Mouse (Mus musculus) intestine, embryonic 16.5 days (tissue): ENCODE measurements at regions not wholly inside any gene's neighbourhood (a gene's known extent, or its start where the extent isn't known, plus 50 kb on each side); places are given as distances from the start of the nearest gene placed in this dataset.

Experiments
- ATAC-seq: fragments of 200-750 bp; cut with Nextera tagmentation; 2 replicates; pipeline ENCODE4 v1.8.0; 2017; ENCODE audit warnings: moderate TSS enrichment, moderate library complexity
- H3K27ac ChIP-seq: fragments of 300-500 bp; sonication (generic); 2 replicates; pipeline ENCODE4 v1.5.1; 2014; ENCODE audit warnings: mild to moderate bottlenecking, low read length
- H3K27me3 ChIP-seq: fragments of 300-500 bp; sonication (generic); replicated peaks from 2 replicates; pipeline ENCODE4 v1.6.1; 2014; ENCODE audit warnings: low read length, control low read depth, mixed read lengths; ENCODE audit not compliant: control insufficient read depth, insufficient read depth
- H3K36me3 ChIP-seq: fragments of 300-500 bp; sonication (generic); 2 replicates; pipeline ENCODE4 v1.6.1; 2014; ENCODE audit warnings: low read length, control low read depth; ENCODE audit not compliant: control insufficient read depth, insufficient read depth
- H3K4me1 ChIP-seq: fragments of 300-500 bp; sonication (generic); 2 replicates; pipeline ENCODE4 v1.6.1; 2014; ENCODE audit warnings: low read length, control low read depth, mixed read lengths; ENCODE audit not compliant: control insufficient read depth, insufficient read depth
- H3K4me2 ChIP-seq: fragments of 300-500 bp; sonication (generic); 2 replicates; pipeline ENCODE4 v1.6.1; 2014; ENCODE audit warnings: low read depth, low read length, control low read depth
- H3K4me3 ChIP-seq: fragments of 300-500 bp; sonication (generic); 2 replicates; pipeline ENCODE4 v1.5.1; 2014; ENCODE audit warnings: mild to moderate bottlenecking, low read length
- H3K9ac ChIP-seq: fragments of 300-500 bp; sonication (generic); 2 replicates; pipeline ENCODE4 v1.6.1; 2014; ENCODE audit warnings: low read depth, low read length
- H3K9me3 ChIP-seq: fragments of 300-500 bp; sonication (generic); 2 replicates; pipeline ENCODE4 v1.6.1; 2016; ENCODE audit warnings: low read length, control low read depth; ENCODE audit not compliant: control insufficient read depth
- WGBS: fragments of 180-500 bp; shearing (Covaris S2); extraction: QIAGEN DNeasy Blood & Tissue Kit; methylation state at CpG from one replicate; pipeline ENCODE4 v1.1.7; 2014; 5-methylcytosine and 5-hydroxymethylcytosine counted together

DNA sequence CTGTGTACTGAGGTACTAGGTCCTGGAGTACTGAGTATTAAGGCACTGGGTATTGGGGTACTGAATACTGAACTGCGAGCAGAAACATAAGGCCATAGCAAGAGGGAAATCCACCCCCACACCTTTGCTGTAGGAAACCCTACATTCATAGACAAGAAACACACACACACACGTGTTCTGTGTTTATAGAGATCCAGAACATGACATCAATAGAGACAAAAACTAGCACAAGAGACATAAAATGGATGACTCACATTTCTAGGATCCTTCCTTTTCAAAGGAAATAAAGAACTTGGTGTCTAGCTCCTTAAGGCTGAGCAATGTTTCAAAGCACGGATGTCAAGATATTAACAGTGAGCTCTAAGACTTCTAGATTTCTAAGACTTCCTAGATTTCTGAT lies 49.9 kb upstream of the Nepro start:
- H3K4me1 ChIP-seq: peaks cover 7% of the 10 kb centered on the region; the same call in 1 of the 2 replicates
- no peaks in the 10 kb centered on the region for H3K36me3 ChIP-seq
- H3K9me3 ChIP-seq: no peaks in the 10 kb centered on the region
- WGBS: 82% methylated on average over 3 of the region's 3 CpGs
- H3K27me3 ChIP-seq: no peaks in the 10 kb centered on the region
- no peak for ATAC-seq
- no peak overlapping the region for H3K27ac ChIP-seq
- no peak overlapping the region for H3K9ac ChIP-seq
- no peak overlapping the region for H3K4me2 ChIP-seq
- no peak overlapping the region for H3K4me3 ChIP-seq

DNA sequence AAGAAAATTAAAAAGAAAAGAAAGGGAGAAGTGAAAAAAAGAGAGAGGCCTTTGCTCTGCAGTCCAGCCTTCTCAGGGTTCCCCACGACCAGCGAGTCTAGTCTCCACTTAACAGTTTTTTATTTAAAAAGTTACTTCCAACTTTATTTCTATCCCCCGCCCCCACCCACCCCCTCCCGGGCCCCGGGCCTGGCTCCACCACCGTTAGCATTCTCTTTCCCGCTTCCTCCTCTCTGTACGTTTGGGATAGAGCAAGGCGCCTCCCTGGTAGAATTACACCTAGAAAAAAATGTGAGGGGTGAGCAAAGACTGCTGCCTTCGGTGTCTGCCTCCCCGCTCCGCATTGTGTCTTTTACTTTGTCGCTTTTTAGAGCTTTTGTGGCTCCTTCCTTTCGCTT lies 51.7 kb upstream of the Nepro start:
- ATAC-seq: peak; percentile 55
- H3K27me3 ChIP-seq: no peaks in the 10 kb centered on the region
- no peaks in the 10 kb centered on the region for H3K9me3 ChIP-seq
- H3K9ac ChIP-seq: peak overlapping the region; percentile 53; the same call in 1 of the 2 replicates
- H3K4me3 ChIP-seq: peak overlapping the region; percentile 15; the same call in 1 of the 2 replicates
- H3K36me3 ChIP-seq: no peaks in the 10 kb centered on the region
- H3K27ac ChIP-seq: 0 out of 2 replicates have a peak overlapping the region, but pooled peaks have one; percentile 10
- WGBS: 12% methylated on average over 14 of the region's 14 CpGs
- H3K4me1 ChIP-seq: peaks cover 7% of the 10 kb centered on the region; the same call in 1 of the 2 replicates
- peak overlapping the region; percentile 44 for H3K4me2 ChIP-seq

DNA sequence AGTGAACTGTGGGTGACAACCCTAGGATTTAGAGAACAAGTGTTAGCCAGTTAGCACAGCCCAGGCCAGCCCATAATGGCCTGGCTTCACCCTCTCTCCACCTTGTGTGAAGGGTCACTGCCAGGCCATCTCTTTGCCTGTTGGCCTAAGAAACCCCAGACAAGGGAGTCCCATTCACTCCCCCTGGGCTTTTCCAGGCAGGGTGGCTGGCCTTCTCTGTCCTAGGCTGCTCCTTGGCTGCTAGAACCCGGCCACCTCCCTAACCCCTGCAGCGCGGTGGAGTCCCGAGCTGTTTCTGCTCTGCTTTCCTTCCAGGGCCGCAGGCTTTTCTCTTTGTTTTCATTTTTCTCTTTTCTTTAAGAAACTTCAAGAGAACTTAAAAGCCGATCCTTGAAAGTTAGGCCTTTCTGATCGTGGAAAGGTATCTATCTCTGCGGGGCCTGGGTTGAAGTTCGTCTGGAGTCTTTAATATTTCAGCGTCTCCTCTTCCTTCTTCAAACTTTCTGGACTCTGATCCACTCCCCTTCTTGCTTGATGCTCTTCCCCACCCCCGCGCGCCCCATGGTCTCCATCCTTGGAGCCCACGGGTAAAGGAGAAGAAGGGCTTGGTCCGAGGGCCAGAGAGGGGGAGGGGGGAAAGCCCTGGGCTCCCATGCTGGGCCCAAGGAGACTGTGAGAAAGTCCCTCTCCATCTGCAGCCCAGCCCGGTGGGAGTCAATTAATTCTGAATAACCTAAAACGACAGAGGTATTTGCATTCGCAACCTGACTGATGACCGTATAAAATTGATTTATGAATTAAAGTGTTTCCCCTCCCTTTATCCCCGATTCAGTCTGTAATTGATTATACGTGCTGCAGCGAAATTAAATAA lies 52.3 kb upstream of the Nepro start:
- ATAC-seq: no peak

GRCm38 (mm10) chr16:44668061-44668460 lies 56.0 kb upstream of the Nepro start:
- Histone ChIP-seq H3K4me2 (no peak overlapping the region), H3K9ac (no peak overlapping the region)

More for the DNA sequence above, 52.3 kb upstream of the Nepro start:
- no peaks in the 10 kb centered on the region for H3K36me3 ChIP-seq
- H3K9me3 ChIP-seq: no peaks in the 10 kb centered on the region
- H3K4me1 ChIP-seq: peaks cover 8% of the 10 kb centered on the region; the same call in 1 of the 2 replicates
- H3K27ac ChIP-seq: 0 out of 2 replicates have a peak overlapping the region, but pooled peaks have one; percentile 36
- peak overlapping the region; percentile 34; the same call in 1 of the 2 replicates for H3K9ac ChIP-seq
- WGBS: 32% methylated on average over 22 of the region's 22 CpGs
- no peak overlapping the region for H3K4me3 ChIP-seq
- peak overlapping the region; percentile 44; the same call in 1 of the 2 replicates for H3K4me2 ChIP-seq
- H3K27me3 ChIP-seq: no peaks in the 10 kb centered on the region

GRCm38 (mm10) chr16:44667118-44667517 lies 57.0 kb upstream of the Nepro start:
- 51% methylated on average over 6 of the region's 6 CpGs for WGBS
- H3K9me3 ChIP-seq: no peaks in the 10 kb centered on the region

More at GRCm38 (mm10) chr16:44668061-44668460, 56.0 kb upstream of the Nepro start:
- no peaks in the 10 kb centered on the region for H3K27me3 ChIP-seq
- no peak overlapping the region for H3K27ac ChIP-seq
- no peak for ATAC-seq
- H3K4me3 ChIP-seq: no peak overlapping the region
- no peaks in the 10 kb centered on the region for H3K9me3 ChIP-seq
- peaks cover 21% of the 10 kb centered on the region for H3K4me1 ChIP-seq
- 87% methylated on average over 6 of the region's 6 CpGs for WGBS
- H3K36me3 ChIP-seq: no peaks in the 10 kb centered on the region

GRCm38 (mm10) chr16:44666431-44666997 lies 57.6 kb upstream of the Nepro start:
- peak; percentile 91 for ATAC-seq
- H3K27me3 ChIP-seq: no peaks in the 10 kb centered on the region
- H3K36me3 ChIP-seq: no peaks in the 10 kb centered on the region
- no peak overlapping the region for H3K9ac ChIP-seq
- H3K27ac ChIP-seq: no peak overlapping the region
- WGBS: 24% methylated on average over 7 of the region's 7 CpGs
- H3K4me2 ChIP-seq: no peak overlapping the region
- H3K9me3 ChIP-seq: no peaks in the 10 kb centered on the region
- H3K4me3 ChIP-seq: no peak overlapping the region
- peaks cover 17% of the 10 kb centered on the region for H3K4me1 ChIP-seq

More at GRCm38 (mm10) chr16:44667118-44667517, 57.0 kb upstream of the Nepro start:
- no peak overlapping the region for H3K4me2 ChIP-seq
- H3K9ac ChIP-seq: no peak overlapping the region
- peaks cover 20% of the 10 kb centered on the region for H3K4me1 ChIP-seq
- H3K4me3 ChIP-seq: no peak overlapping the region
- H3K27ac ChIP-seq: no peak overlapping the region
- ATAC-seq: no peak
- H3K36me3 ChIP-seq: no peaks in the 10 kb centered on the region
- no peaks in the 10 kb centered on the region for H3K27me3 ChIP-seq

DNA sequence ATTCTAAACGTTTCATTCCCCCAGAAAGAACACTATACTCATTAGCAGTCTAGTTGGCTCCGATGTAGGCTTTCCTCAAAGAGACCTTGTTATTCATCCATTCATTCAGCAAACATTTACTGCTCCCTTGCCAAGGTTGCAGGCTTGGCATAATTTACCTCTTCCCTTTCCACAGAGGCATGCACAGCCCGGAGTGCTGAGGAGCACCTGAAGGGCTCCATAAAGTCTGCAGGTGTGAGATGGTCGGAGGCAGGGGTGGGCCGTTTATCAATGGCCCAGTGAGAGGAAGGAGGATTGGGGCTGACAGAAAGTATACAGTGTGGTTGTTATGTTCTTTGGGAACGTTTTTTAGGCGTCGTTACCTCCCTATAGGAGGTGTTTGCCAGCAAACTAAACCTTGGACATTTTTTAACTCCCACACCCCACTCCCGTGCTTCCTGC lies 58.6 kb upstream of the Nepro start:
- Histone ChIP-seq H3K9ac (no peak overlapping the region), H3K36me3 (no peaks in the 10 kb centered on the region), H3K9me3 (no peaks in the 10 kb centered on the region), H3K4me1 (peaks cover 14% of the 10 kb centered on the region), H3K27me3 (no peaks in the 10 kb centered on the region), H3K4me2 (no peak overlapping the region), H3K27ac (no peak overlapping the region), H3K4me3 (no peak overlapping the region)
- ATAC-seq: no peak
- 36% methylated on average over 9 of the region's 9 CpGs for WGBS

- Histone ChIP-seq H3K9me3 (no peaks in the 10 kb centered on the region), H3K27ac (no peak overlapping the region), H3K9ac (no peak overlapping the region), H3K4me1 (peaks cover 14% of the 10 kb centered on the region), H3K4me3 (no peak overlapping the region), H3K4me2 (no peak overlapping the region), H3K36me3 (no peaks in the 10 kb centered on the region), H3K27me3 (no peaks in the 10 kb centered on the region)
- 81% methylated on average over 6 of the region's 6 CpGs for whole genome bisulfite sequencing
- ATAC-seq: no peak
Measured at GRCm38 (mm10) chr16:44662966-44663600, 61.0 kb upstream of the Nepro start.
